Mouse (Mus musculus) lung, embryonic 16.5 days (tissue): Measurements from ENCODE around the gene Map6. TPM values are rescaled to one million over a fixed set of nuclear protein-coding genes. Genes with fewer than 3 reads are reported as not detected.

Experiments used
- ATAC-seq: fragments of 200-750 bp; cut with Nextera tagmentation; 2 replicates; pipeline ENCODE4 v1.8.0; 2017; ENCODE audit warnings: low read depth, mild to moderate bottlenecking, moderate library complexity
- H3K27ac ChIP-seq: fragments of 300-500 bp; sonication (generic); 2 replicates; pipeline ENCODE4 v1.5.1; 2014; ENCODE audit warnings: mild to moderate bottlenecking, control low read depth, low read length
- H3K27me3 ChIP-seq: fragments of 300-500 bp; sonication (generic); 2 replicates; pipeline ENCODE4 v1.6.1; 2014; ENCODE audit warnings: low read depth, low read length, mixed read lengths; ENCODE audit not compliant: control insufficient read depth, insufficient read depth
- H3K36me3 ChIP-seq: fragments of 300-500 bp; sonication (generic); 2 replicates; pipeline ENCODE4 v1.6.1; 2014; ENCODE audit warnings: low read length; ENCODE audit not compliant: control insufficient read depth, insufficient read depth
- H3K4me1 ChIP-seq: fragments of 300-500 bp; sonication (generic); replicated peaks from 2 replicates; pipeline ENCODE4 v1.6.1; 2014; ENCODE audit warnings: low read length, mixed read lengths; ENCODE audit not compliant: control insufficient read depth, insufficient read depth
- H3K4me2 ChIP-seq: fragments of 300-500 bp; sonication (generic); 2 replicates; pipeline ENCODE4 v1.6.1; 2014; ENCODE audit warnings: low read depth, low read length, control low read depth
- H3K4me3 ChIP-seq: fragments of 300-500 bp; sonication (generic); 2 replicates; pipeline ENCODE4 v1.5.1; 2014; ENCODE audit warnings: mild to moderate bottlenecking, low read length, control low read depth
- H3K9ac ChIP-seq: fragments of 300-500 bp; sonication (generic); 2 replicates; pipeline ENCODE4 v1.6.1; 2014; ENCODE audit warnings: low read length, control low read depth
- H3K9me3 ChIP-seq: fragments of 300-500 bp; sonication (generic); 2 replicates; pipeline ENCODE4 v1.6.1; 2016; ENCODE audit warnings: low read length; ENCODE audit not compliant: control insufficient read depth
- WGBS: fragments of 180-500 bp; shearing (Covaris S2); extraction: QIAGEN DNeasy Blood & Tissue Kit; methylation state at CpG from one replicate; pipeline ENCODE4 v1.1.7; 2014; 5-methylcytosine and 5-hydroxymethylcytosine counted together
- polyA plus RNA-seq: library from polyadenylated mRNA; unstranded; fragments of >200 nt; fragmentation: Nextera tagmentation; extraction: Ambion mirVana; gene quantifications from 2 replicates; pipeline ENCODE4 v1.2.1, GENCODE M21; 2015

Gene Map6
- polyA plus RNA-seq, 1 experiment from 2014 or later: 3.0 TPM

DNA sequence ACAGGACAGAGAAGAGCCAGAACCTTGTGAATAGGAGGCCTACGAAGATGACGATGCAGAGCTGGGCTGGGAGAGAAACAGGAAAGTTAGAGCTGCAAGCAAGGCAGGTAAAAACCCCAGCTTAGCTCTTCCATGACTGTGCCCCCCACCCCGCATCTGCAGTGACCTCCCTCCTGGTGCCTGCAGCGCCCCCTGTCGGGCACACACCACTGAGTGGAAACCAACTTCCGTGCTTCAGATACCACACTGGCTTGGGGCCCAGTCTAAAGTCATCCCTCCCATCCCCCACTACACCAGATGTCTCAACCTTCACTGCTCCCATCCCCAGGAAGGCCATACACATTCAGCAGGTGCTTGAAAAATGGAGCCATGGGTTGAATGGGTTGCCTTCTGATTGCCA is 34.7 kb upstream of the Map6 start:
- WGBS: 72% methylated on average over 6 of the region's 6 CpGs
- H3K9me3 ChIP-seq: no peaks in the 10 kb centered on the region
- no peak overlapping the region for H3K4me3 ChIP-seq
- H3K4me2 ChIP-seq: no peak overlapping the region
- no peak for ATAC-seq
- no peak overlapping the region for H3K9ac ChIP-seq
- H3K27ac ChIP-seq: no peak overlapping the region
- no peaks in the 10 kb centered on the region; the same call in none of the 2 replicates for H3K27me3 ChIP-seq
- no peaks in the 10 kb centered on the region for H3K36me3 ChIP-seq
- H3K4me1 ChIP-seq: peaks cover 6% of the 10 kb centered on the region; the same call in 1 of the 2 replicates

DNA sequence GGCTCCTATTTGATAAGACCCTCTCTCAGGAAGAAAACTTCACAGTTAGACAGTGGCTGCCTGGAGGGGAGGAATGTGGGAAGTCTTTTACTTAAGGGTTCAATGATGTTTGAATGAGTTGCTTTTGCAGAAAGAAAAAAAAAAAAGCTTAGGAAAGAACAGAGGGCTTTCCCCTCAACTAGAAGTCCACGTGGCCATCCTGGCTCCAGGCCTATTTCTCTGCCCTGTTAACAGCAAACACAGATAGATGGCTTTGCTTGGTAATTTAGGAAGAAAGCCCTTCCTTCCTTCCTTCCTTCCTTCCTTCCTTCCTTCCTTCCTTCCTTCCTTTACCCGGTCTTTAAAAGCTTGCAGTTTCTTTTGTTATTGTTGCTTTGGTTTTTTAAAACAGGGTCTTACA is 32.3 kb upstream of the Map6 start:
- no peak for ATAC-seq
- no peak overlapping the region for H3K4me2 ChIP-seq
- peaks cover 11% of the 10 kb centered on the region for H3K4me1 ChIP-seq
- 29% methylated on average over 2 of the region's 2 CpGs for WGBS
- no peaks in the 10 kb centered on the region for H3K36me3 ChIP-seq
- H3K9me3 ChIP-seq: no peaks in the 10 kb centered on the region
- peaks cover 9% of the 10 kb centered on the region for H3K27me3 ChIP-seq
- no peak overlapping the region for H3K4me3 ChIP-seq
- H3K27ac ChIP-seq: no peak overlapping the region
- no peak overlapping the region for H3K9ac ChIP-seq

GRCm38 (mm10) chr7:99235657-99236056 is 31.6 kb upstream of the Map6 start:
- H3K9ac ChIP-seq: no peak overlapping the region
- no peaks in the 10 kb centered on the region for H3K36me3 ChIP-seq
- no peak overlapping the region for H3K27ac ChIP-seq
- H3K27me3 ChIP-seq: peaks cover 9% of the 10 kb centered on the region
- H3K9me3 ChIP-seq: no peaks in the 10 kb centered on the region
- H3K4me1 ChIP-seq: peaks cover 10% of the 10 kb centered on the region
- WGBS: 56% methylated on average over 2 of the region's 2 CpGs
- no peak overlapping the region for H3K4me3 ChIP-seq
- no peak for ATAC-seq
- H3K4me2 ChIP-seq: no peak overlapping the region

DNA sequence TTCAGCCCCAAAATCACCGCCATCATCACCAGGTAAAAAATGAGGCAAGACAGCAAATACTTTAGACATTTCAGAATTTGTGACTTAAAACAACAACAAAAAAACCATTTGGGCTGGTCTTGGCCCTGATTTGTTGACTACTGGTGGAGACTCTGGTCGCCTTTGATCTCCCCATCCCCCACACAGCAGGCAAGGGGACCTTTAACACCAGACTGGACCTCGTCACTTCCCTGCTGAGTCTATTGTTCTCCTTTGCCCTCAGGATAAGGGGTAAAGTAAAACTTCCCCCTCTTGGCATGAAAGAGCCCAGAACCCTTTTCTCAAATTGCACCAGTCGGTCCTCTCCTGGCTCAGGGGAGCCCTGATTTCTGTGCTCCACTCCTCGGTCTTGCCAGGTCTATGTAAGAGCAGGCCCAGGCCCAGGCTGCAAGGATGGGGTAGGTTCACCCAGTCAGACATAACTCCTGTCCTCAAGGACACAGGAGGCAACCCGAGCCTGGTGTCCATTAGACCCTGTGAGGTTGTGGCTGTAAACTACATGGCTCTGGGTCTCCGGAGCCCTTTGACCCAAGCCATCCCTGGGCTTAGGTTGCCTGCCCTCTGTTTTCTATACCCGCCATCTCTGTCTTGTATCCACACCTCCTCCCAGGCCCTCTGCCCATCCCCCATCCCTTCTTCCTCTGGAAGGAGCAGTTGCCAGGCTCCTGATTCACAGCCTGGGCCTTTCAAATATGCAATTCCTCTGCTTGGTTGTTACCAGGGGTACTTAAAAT is 30.2 kb upstream of the Map6 start:
- H3K27ac ChIP-seq: no peak overlapping the region
- H3K9me3 ChIP-seq: no peaks in the 10 kb centered on the region
- no peak for ATAC-seq
- peaks cover 9% of the 10 kb centered on the region for H3K27me3 ChIP-seq
- no peak overlapping the region for H3K4me3 ChIP-seq
- H3K4me1 ChIP-seq: peaks cover 10% of the 10 kb centered on the region
- H3K36me3 ChIP-seq: no peaks in the 10 kb centered on the region
- no peak overlapping the region for H3K4me2 ChIP-seq
- WGBS: 49% methylated on average over 8 of the region's 8 CpGs
- H3K9ac ChIP-seq: no peak overlapping the region

GRCm38 (mm10) chr7:99238417-99238816 is 28.8 kb upstream of the Map6 start, which contains the start of gene Mogat2:
Gene Mogat2, minus strand, starts transcription at chr7:99238619.
- 2% methylated on average over 13 of the region's 13 CpGs for WGBS
- no peaks in the 10 kb centered on the region for H3K9me3 ChIP-seq
- peak within 1 kb of the TSS; percentile 29 for H3K4me3 ChIP-seq
- ATAC-seq: peak; percentile 84
- no peak within 1 kb of the TSS for H3K27ac ChIP-seq
- peaks cover 10% of the 10 kb centered on the region for H3K4me1 ChIP-seq
- H3K9ac ChIP-seq: no peak within 1 kb of the TSS
- H3K27me3 ChIP-seq: peaks cover 9% of the 10 kb centered on the region
- H3K36me3 ChIP-seq: no peaks in the 10 kb centered on the region
- peak within 1 kb of the TSS; percentile 52 for H3K4me2 ChIP-seq

- no peak overlapping the region for H3K4me2 ChIP-seq
- peaks cover 9% of the 10 kb centered on the region for H3K27me3 ChIP-seq
- H3K4me3 ChIP-seq: no peak overlapping the region
- ATAC-seq: no peak
- H3K9me3 ChIP-seq: no peaks in the 10 kb centered on the region
- 95% methylated on average over 11 of the region's 11 CpGs for WGBS
- no peak overlapping the region for H3K27ac ChIP-seq
- H3K9ac ChIP-seq: no peak overlapping the region
- H3K4me1 ChIP-seq: peaks cover 5% of the 10 kb centered on the region
- no peaks in the 10 kb centered on the region for H3K36me3 ChIP-seq
Observed at GRCm38 (mm10) chr7:99242097-99242496, 25.1 kb upstream of the Map6 start.

GRCm38 (mm10) chr7:99248157-99248742 is 19.0 kb upstream of the Map6 start:
- Histone ChIP-seq H3K27me3 (peaks cover 11% of the 10 kb centered on the region), H3K36me3 (no peaks in the 10 kb centered on the region), H3K4me3 (no peak overlapping the region), H3K27ac (no peak overlapping the region), H3K9me3 (no peaks in the 10 kb centered on the region), H3K4me2 (no peak overlapping the region), H3K9ac (no peak overlapping the region), H3K4me1 (peaks cover 7% of the 10 kb centered on the region)
- WGBS: 29% methylated on average over 5 of the region's 5 CpGs
- ATAC-seq: no peak

- under 1% methylated on average over 40 of the region's 44 CpGs for WGBS
- Histone ChIP-seq H3K9ac (peak overlapping the region; percentile 35; the same call in 1 of the 2 replicates), H3K4me3 (peak overlapping the region; percentile 42), H3K27me3 (peaks cover 11% of the 10 kb centered on the region), H3K4me1 (peaks cover 7% of the 10 kb centered on the region), H3K27ac (no peak overlapping the region), H3K4me2 (peak overlapping the region; percentile 70), H3K9me3 (no peaks in the 10 kb centered on the region), H3K36me3 (no peaks in the 10 kb centered on the region)
- peak; percentile 74 for ATAC-seq
Observed at GRCm38 (mm10) chr7:99248906-99249581, 18.2 kb upstream of the Map6 start.

DNA sequence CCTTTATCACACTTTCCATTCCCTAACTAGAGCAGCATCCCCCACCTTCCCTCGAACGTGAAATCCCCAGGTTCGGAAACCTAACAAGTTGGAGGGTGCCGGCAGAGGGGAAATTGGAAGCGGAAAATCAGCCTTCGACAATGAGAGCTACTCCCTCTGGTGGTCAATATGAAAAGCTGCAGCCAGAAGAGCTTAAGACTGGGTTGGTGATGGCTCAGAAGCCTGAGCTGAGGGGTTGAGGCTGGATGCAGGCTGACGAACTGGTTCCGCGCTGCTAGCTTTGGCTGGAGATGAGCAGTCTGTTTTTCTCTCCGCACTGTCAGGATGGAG is 17.7 kb upstream of the Map6 start:
- Histone ChIP-seq H3K27ac (no peak overlapping the region), H3K27me3 (peaks cover 11% of the 10 kb centered on the region), H3K4me2 (peak overlapping the region; percentile 70), H3K4me1 (peaks cover 7% of the 10 kb centered on the region), H3K4me3 (peak overlapping the region; percentile 42), H3K36me3 (no peaks in the 10 kb centered on the region), H3K9ac (no peak overlapping the region), H3K9me3 (no peaks in the 10 kb centered on the region)
- 0% methylated on average over 10 of the region's 10 CpGs for WGBS
- peak; percentile 61; the same call in 1 of the 2 replicates for ATAC-seq
